Mouse (Mus musculus) hindbrain, embryonic 12.5 days (tissue): ENCODE measurements around the gene Cacna1a. TPM values are rescaled to one million over a fixed set of nuclear protein-coding genes. Genes with fewer than 3 reads are reported as not detected.

Experiments used
- ATAC-seq: fragments of 200-750 bp; cut with Nextera tagmentation; 2 replicates; pipeline ENCODE4 v1.8.0; 2017; ENCODE audit warnings: moderate TSS enrichment; ENCODE audit not compliant: low FRiP score
- H3K27ac ChIP-seq: fragments of 300-500 bp; sonication (generic); 2 replicates; pipeline ENCODE4 v1.5.1; 2016; ENCODE audit warnings: mild to moderate bottlenecking
- H3K27me3 ChIP-seq: fragments of 300-500 bp; sonication (generic); 2 replicates; pipeline ENCODE4 v1.6.1; 2016; ENCODE audit warnings: mild to moderate bottlenecking
- H3K36me3 ChIP-seq: fragments of 300-500 bp; sonication (generic); 2 replicates; pipeline ENCODE4 v1.6.1; 2016; ENCODE audit warnings: mild to moderate bottlenecking
- H3K4me1 ChIP-seq: fragments of 300-500 bp; sonication (generic); 2 replicates; pipeline ENCODE4 v1.6.1; 2016
- H3K4me2 ChIP-seq: fragments of 300-500 bp; sonication (generic); replicated peaks from 2 replicates; pipeline ENCODE4 v1.6.1; 2016; ENCODE audit warnings: mild to moderate bottlenecking
- H3K4me3 ChIP-seq: fragments of 300-500 bp; sonication (generic); 2 replicates; pipeline ENCODE4 v1.5.1; 2016; ENCODE audit warnings: mild to moderate bottlenecking
- H3K9ac ChIP-seq: fragments of 300-500 bp; sonication (generic); 2 replicates; pipeline ENCODE4 v1.6.1; 2016; ENCODE audit warnings: mild to moderate bottlenecking, moderate library complexity
- H3K9me3 ChIP-seq: fragments of 300-500 bp; sonication (generic); replicated peaks from 2 replicates; pipeline ENCODE4 v1.6.1; 2016; ENCODE audit warnings: mild to moderate bottlenecking
- WGBS: fragments of 180-500 bp; shearing (Covaris S2); methylation state at CpG from one replicate; pipeline ENCODE4 v1.1.7; 2016; 5-methylcytosine and 5-hydroxymethylcytosine counted together
- polyA plus RNA-seq: library from polyadenylated mRNA; unstranded; fragments of >200 nt; fragmentation: Nextera tagmentation; extraction: Ambion mirVana; gene quantifications from 2 replicates; pipeline ENCODE4 v1.2.1, GENCODE M21; 2016

The Cacna1a gene
- polyA plus RNA-seq, 1 experiment from 2014 or later: 16.1 TPM

DNA sequence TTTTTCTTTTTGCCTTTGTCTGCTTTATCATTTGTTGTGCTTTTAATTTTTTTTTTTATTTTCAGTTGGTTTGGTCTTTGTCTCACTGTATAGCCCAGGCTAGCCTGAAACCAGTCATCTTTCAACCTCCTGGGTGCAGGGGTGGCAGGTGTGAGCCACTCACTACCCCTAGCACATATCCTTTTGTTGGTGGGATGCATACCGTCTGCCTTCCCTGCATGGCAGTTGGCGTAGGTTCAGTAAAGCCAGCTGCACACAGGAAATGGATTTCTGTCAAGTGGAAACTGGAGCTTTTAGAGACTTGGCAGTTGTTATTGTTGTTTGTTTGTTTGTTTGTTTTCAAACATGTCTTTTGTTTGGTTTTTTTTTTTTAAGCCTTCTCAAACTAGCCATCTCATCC, 132.8 kb downstream of the Cacna1a start:
- no peak overlapping the region for H3K4me2 ChIP-seq
- WGBS: 67% methylated on average over 2 of the region's 2 CpGs
- no peak overlapping the region for H3K27ac ChIP-seq
- H3K4me3 ChIP-seq: no peak overlapping the region
- ATAC-seq: no peak
- no peaks in the 10 kb centered on the region for H3K4me1 ChIP-seq
- H3K9ac ChIP-seq: no peak overlapping the region
- no peaks in the 10 kb centered on the region for H3K9me3 ChIP-seq
- H3K36me3 ChIP-seq: peaks cover 30% of the 10 kb centered on the region
- H3K27me3 ChIP-seq: no peaks in the 10 kb centered on the region

DNA sequence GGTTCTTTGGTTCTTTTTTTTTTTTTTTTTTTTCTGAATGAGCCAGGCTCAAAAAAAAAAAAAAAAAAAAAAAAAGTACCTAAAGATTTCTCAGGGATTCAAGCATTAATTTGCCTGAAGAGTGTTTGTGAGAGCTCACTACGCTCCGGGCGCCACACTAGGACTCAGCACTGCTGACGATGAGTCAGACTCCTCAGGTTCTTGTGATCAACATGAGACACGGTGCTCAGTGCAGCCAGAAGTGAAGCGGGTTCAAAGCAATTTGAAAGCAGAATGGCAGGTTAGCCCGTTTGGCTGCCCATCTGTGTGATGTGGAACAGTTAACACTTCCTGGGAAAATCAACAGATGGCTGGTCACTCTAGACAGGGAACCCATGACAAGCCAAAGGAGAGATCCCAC, 139.8 kb downstream of the Cacna1a start:
- Histone ChIP-seq H3K9ac (no peak overlapping the region), H3K4me2 (no peak overlapping the region), H3K4me1 (no peaks in the 10 kb centered on the region), H3K36me3 (peaks cover 39% of the 10 kb centered on the region), H3K27me3 (no peaks in the 10 kb centered on the region), H3K4me3 (no peak overlapping the region), H3K27ac (no peak overlapping the region), H3K9me3 (no peaks in the 10 kb centered on the region)
- WGBS: 92% methylated on average over 7 of the region's 7 CpGs
- no peak for ATAC-seq

DNA sequence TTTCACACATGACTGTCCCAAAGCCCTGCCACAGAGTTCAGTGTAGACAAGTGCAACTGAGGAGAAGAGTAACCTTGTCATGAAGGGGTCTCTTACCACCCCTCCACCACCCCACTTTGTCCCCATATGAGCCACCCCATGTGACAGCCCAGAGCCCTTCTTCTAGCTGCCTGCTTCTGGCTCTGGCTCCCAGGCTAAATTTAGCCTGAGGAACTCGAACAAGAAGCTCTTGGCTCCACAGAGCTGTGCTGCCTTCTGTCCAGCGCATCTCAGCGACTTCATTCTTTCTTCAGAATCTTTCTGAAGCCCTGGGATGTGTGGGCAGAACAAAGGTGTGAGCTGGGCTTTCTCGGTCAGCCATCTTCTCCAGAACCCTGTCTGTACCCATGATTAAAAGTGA, 141.3 kb downstream of the Cacna1a start:
- no peak overlapping the region for H3K4me2 ChIP-seq
- no peak for ATAC-seq
- 80% methylated on average over 4 of the region's 4 CpGs for WGBS
- H3K4me1 ChIP-seq: no peaks in the 10 kb centered on the region
- no peak overlapping the region for H3K27ac ChIP-seq
- no peak overlapping the region for H3K4me3 ChIP-seq
- H3K9me3 ChIP-seq: no peaks in the 10 kb centered on the region
- no peak overlapping the region for H3K9ac ChIP-seq
- no peaks in the 10 kb centered on the region for H3K27me3 ChIP-seq
- H3K36me3 ChIP-seq: peaks cover 45% of the 10 kb centered on the region

DNA sequence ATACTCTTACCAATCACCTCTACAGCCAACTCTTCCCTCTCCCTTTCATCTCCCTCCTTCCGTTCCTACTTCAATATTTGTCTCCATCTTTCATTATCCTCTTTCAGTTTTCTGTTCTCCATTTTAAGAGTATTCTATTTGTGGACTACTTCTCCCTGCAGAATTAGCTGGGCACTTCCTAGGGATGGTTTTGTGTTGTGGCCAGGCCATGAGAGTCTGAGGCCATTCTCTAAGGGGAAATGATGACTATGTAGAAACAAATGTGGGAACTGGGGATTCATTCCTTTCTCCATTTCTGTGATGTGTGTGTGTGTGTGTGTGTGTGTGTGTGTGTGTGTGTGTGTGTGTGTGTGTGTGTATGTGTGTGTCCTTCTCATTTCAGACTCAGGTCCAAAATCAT, 144.5 kb downstream of the Cacna1a start:
- Histone ChIP-seq H3K27me3 (no peaks in the 10 kb centered on the region), H3K4me2 (no peak overlapping the region), H3K36me3 (peaks cover 55% of the 10 kb centered on the region), H3K4me1 (no peaks in the 10 kb centered on the region), H3K9ac (no peak overlapping the region), H3K4me3 (no peak overlapping the region), H3K27ac (no peak overlapping the region), H3K9me3 (0 out of 2 replicates have a peak, but pooled peaks cover 4% of the 10 kb centered on the region)
- WGBS: 95% methylated on average over 1 of the region's 1 CpGs
- no peak for ATAC-seq

DNA sequence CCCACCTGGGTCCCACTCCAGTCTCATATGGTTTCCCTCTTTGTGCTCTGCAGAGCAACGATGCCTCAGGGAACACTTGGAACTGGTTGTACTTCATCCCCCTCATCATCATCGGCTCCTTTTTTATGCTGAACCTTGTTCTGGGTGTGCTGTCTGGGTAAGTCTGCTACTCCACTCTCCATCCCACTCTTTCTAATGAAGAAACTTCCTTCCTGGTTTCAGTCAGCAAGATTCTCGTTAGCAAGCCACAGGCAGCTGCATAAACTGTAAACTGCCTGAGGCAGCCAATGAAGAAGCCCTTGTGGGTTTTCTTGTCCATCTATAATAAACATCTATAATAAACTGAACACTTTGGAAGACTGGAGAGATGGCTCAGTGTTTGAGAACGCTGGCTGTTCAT, 145.1 kb downstream of the Cacna1a start:
- WGBS: 79% methylated on average over 4 of the region's 4 CpGs
- Histone ChIP-seq H3K36me3 (peaks cover 55% of the 10 kb centered on the region), H3K9me3 (0 out of 2 replicates have a peak, but pooled peaks cover 4% of the 10 kb centered on the region), H3K4me1 (no peaks in the 10 kb centered on the region), H3K27me3 (no peaks in the 10 kb centered on the region), H3K4me2 (no peak overlapping the region), H3K4me3 (no peak overlapping the region), H3K9ac (no peak overlapping the region), H3K27ac (no peak overlapping the region)
- ATAC-seq: no peak

DNA sequence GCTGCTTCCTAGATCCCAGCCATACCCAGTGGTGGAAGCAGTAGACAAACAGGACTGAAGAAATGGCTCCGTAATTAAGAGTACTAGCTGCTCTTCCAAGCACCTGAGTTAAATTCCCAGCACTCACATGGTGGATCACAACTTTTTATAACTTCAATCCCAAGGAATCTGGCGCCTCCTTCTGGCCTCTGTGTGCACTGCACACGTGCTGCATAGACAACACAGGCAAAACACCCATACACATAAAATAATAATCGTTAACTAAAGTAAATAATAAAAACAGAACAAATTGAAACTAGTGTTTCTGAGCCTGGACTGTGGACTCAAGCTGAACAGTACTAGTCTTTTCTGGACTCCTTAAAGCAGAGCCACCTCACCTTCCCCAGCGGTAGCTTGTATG, 148.7 kb downstream of the Cacna1a start:
- Histone ChIP-seq H3K4me1 (no peaks in the 10 kb centered on the region), H3K4me3 (no peak overlapping the region), H3K9ac (no peak overlapping the region), H3K9me3 (0 out of 2 replicates have a peak, but pooled peaks cover 4% of the 10 kb centered on the region), H3K27me3 (no peaks in the 10 kb centered on the region), H3K27ac (no peak overlapping the region), H3K4me2 (no peak overlapping the region), H3K36me3 (peaks cover 55% of the 10 kb centered on the region)
- ATAC-seq: no peak
- WGBS: 87% methylated on average over 5 of the region's 5 CpGs

DNA sequence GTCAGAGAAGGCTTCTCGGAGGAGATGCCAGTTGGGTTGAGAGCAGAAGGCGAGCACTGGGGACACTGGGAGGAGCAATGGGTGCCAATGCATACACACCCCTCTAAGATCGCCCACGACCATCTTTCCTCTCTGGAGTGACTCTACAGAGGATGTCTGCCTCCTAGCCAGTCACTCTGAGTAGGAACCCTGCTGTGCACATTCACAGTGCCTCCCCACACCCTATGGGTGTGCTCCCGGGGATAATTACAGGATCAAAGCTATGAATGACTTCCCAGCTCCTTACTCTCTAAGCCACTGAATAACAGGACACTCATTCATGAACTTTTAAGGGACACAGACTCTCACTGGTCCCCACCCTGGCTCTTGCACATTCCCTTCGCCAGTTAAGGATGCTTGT, 151.1 kb downstream of the Cacna1a start:
- peaks cover 38% of the 10 kb centered on the region for H3K36me3 ChIP-seq
- H3K4me2 ChIP-seq: no peak overlapping the region
- WGBS: 68% methylated on average over 6 of the region's 6 CpGs

DNA sequence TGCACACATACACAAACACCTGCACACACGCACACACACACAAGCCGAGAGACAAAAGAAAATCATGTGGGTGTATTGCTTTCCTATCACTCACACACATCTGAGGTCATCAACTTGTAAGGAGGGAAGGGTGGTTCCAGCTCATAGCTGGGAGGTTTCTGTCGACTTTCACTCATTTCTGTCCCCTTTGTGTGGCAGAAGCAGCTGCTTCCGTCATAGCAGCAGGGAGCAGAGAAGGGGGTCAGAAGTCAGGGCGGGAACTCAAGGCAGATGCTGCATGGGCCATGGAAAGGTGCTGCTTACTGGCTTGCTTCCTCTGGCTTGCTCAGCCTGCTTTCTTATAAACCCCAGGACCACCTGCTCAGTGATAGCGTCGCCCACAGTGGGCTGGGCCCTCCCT, 154.2 kb downstream of the Cacna1a start:
- Histone ChIP-seq H3K36me3 (peaks cover 22% of the 10 kb centered on the region), H3K4me2 (no peak overlapping the region), H3K27me3 (no peaks in the 10 kb centered on the region), H3K9me3 (no peaks in the 10 kb centered on the region), H3K9ac (no peak overlapping the region), H3K4me1 (no peaks in the 10 kb centered on the region), H3K4me3 (no peak overlapping the region), H3K27ac (no peak overlapping the region)
- ATAC-seq: no peak
- WGBS: 68% methylated on average over 7 of the region's 7 CpGs

More for the DNA sequence above, 151.1 kb downstream of the Cacna1a start:
- Histone ChIP-seq H3K9ac (no peak overlapping the region), H3K27me3 (no peaks in the 10 kb centered on the region), H3K27ac (no peak overlapping the region), H3K9me3 (0 out of 2 replicates have a peak, but pooled peaks cover 4% of the 10 kb centered on the region), H3K4me1 (no peaks in the 10 kb centered on the region), H3K4me3 (no peak overlapping the region)
- no peak for ATAC-seq

DNA sequence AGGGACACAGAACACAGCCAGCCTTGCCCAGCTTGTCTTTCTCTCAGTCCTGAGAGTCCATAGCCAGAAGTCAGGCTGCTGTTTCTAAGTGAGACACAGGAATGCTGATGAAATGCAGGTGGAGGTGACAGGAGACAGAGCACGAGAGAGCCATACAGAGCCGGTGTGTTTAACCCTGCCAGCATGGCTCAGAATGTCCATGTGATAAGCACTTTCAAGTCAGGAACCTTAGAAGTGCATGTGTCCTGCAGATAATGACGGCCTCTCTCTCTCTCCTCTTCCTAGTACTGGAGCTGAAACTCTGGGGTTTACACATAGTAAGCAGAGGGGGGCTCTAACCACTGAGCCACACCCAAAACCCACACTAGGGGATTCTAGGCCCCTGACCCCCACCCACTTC, 157.3 kb downstream of the Cacna1a start:
- 93% methylated on average over 3 of the region's 3 CpGs for WGBS

DNA sequence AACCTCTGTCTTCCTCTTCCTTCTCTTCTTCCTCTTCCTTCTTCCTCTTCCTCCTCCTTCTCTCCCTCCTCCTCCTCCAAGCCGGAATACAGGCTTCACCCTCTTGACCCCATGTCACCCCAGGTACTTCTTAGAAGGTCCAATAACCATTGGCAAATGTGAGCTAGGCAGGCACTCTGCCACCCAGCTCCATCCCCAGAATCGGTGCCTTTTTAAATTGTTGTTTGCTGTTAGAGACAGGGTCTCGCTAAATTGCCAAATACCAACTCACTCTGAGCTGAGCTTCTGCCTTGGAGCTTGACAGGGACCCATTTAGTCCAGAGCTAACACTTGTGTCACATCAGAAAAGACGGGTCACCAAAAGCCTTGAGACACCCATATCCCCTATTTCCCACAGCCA, 164.2 kb downstream of the Cacna1a start:
- peaks cover 26% of the 10 kb centered on the region for H3K27me3 ChIP-seq
- H3K27ac ChIP-seq: no peak overlapping the region
- no peak overlapping the region for H3K4me2 ChIP-seq
- H3K9me3 ChIP-seq: no peaks in the 10 kb centered on the region
- peaks cover 3% of the 10 kb centered on the region; the same call in 1 of the 2 replicates for H3K4me1 ChIP-seq
- peaks cover 16% of the 10 kb centered on the region for H3K36me3 ChIP-seq
- no peak overlapping the region for H3K9ac ChIP-seq
- H3K4me3 ChIP-seq: no peak overlapping the region
- WGBS: 84% methylated on average over 4 of the region's 4 CpGs
- ATAC-seq: no peak

More for the DNA sequence above, 157.3 kb downstream of the Cacna1a start:
- Histone ChIP-seq H3K9ac (no peak overlapping the region), H3K36me3 (peaks cover 21% of the 10 kb centered on the region), H3K27ac (no peak overlapping the region), H3K4me2 (no peak overlapping the region), H3K4me3 (no peak overlapping the region), H3K4me1 (no peaks in the 10 kb centered on the region), H3K9me3 (no peaks in the 10 kb centered on the region), H3K27me3 (no peaks in the 10 kb centered on the region)
- no peak for ATAC-seq

DNA sequence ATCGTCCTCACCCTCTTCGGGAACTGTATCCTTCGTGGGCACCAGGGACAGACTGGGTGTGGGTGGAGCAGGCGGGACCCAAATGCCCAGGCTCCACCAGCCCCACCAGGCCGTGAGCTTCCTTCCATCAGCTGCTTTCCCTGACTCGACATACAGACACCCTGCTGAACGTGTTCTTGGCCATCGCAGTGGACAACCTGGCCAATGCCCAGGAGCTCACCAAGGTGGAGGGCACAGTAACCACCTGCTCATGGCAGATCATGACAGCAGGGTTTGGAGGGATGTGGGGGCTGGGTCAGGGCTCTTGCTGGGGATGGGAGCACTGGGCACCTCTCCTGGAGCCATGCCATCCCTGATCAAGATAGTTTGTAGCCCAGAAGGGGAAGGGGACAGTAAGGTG, 164.9 kb downstream of the Cacna1a start:
- peaks cover 32% of the 10 kb centered on the region for H3K27me3 ChIP-seq
- no peak overlapping the region for H3K27ac ChIP-seq
- WGBS: 89% methylated on average over 8 of the region's 8 CpGs
- H3K4me3 ChIP-seq: no peak overlapping the region
- peaks cover 3% of the 10 kb centered on the region; the same call in 1 of the 2 replicates for H3K4me1 ChIP-seq
- no peak for ATAC-seq
- peaks cover 13% of the 10 kb centered on the region for H3K36me3 ChIP-seq
- no peak overlapping the region for H3K9ac ChIP-seq
- H3K9me3 ChIP-seq: no peaks in the 10 kb centered on the region
- no peak overlapping the region for H3K4me2 ChIP-seq

DNA sequence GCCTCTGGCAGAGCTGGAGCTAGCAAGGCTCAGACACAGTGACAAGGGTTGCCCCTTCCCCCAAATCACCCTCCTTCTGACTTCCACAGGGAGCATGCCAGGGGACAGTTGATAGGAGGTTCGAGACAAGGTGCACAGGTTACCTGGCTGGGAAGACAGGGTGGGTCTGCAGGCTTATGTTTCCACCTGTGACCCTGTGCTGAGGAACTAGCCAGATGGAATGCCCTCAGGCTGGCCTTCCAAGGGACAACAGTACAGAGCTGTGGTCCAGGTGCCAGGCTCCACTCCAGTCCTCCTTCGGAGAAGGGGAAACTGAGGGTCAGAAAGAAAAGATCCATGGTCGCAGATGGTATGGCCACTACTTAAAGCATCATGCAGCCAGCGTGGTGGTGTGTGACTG, 165.4 kb downstream of the Cacna1a start:
- 92% methylated on average over 4 of the region's 4 CpGs for WGBS
- H3K4me1 ChIP-seq: peaks cover 4% of the 10 kb centered on the region
- ATAC-seq: no peak

DNA sequence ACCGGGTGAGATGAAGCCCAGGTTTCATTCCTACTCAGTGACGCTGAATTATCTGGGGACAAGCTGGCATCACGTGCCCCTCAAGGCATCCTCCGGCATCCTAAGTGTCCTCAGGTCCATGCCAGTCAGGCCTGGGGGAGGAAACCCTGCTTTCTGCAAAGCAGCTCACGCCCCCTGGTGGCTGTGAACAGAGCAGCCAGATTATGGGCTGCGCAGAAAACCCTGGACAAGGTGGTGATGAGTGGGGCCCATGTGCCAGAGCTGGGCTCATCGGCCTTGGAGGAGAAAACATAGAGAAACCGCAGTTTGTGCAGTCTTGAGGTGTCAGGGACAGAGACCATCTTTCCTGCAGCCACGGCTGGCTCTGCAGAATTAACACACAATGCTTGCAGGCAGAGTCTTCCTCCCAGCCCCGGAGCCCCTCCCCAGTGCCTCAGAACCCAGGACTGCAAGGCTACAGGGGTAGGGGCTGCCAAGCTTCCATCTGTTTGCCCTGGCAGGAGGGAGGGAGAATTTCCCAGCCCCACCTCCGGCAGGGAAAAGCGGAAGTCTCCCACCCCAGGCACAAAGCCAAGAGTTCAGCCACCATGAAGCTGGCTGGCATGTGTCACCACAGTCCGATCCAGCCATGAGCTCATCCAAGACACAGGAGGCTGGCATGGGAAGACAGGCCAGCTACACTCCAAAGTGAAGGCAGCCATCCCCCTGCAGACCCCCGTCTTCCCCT, 166.2 kb downstream of the Cacna1a start:
- peak; percentile 55 for ATAC-seq
- Histone ChIP-seq H3K4me2 (no peak overlapping the region), H3K9ac (no peak overlapping the region), H3K27ac (no peak overlapping the region), H3K4me3 (no peak overlapping the region), H3K36me3 (peaks cover 13% of the 10 kb centered on the region), H3K9me3 (no peaks in the 10 kb centered on the region), H3K27me3 (peaks cover 46% of the 10 kb centered on the region), H3K4me1 (peaks cover 12% of the 10 kb centered on the region)
- 52% methylated on average over 14 of the region's 14 CpGs for WGBS

More for the DNA sequence above, 165.4 kb downstream of the Cacna1a start:
- no peak overlapping the region for H3K27ac ChIP-seq
- H3K4me3 ChIP-seq: no peak overlapping the region
- H3K9ac ChIP-seq: no peak overlapping the region
- no peaks in the 10 kb centered on the region for H3K9me3 ChIP-seq
- H3K36me3 ChIP-seq: peaks cover 13% of the 10 kb centered on the region
- no peak overlapping the region for H3K4me2 ChIP-seq
- peaks cover 37% of the 10 kb centered on the region for H3K27me3 ChIP-seq
